8 mouse cellular contexts compared by ENCODE assay signal in the genomic region with DNA sequence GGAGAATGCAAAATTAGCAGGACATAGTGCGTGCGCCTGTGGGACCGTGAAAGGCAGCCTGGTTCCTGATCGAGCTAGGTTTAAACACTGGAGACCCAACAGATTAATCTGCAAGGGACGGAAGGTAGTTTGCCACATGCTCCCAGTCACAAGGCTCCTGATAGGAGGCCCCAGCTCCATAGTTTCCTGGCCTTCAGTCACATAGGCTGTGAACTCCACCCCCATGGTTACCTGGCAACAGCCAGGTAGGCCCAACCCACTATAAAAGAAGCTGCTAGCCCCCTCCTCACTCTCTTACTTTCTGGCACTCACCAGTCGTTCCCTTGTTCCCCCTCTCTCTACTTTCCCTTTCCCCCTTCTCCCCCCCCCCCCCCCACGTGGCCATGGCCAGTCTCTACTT. TPM values are rescaled to one million over a fixed set of nuclear protein-coding genes. Genes with fewer than 3 reads are reported as not detected.
A peak's percentile ranks its signal among the peaks of the same experiment; 100 is the strongest.
DNase-seq lines count a peak whose midpoint lies in the region; ATAC-seq and TF ChIP-seq lines count a peak whose summit lies in the region.

No protein-coding gene starts in this region.

- no peaks in the 10 kb centered on the region for H3K36me3 ChIP-seq in embryonic facial prominence, embryonic 11.5 days (replicated peaks; ENCODE audit: control insufficient read depth, insufficient read depth, low read depth, low read length)
- H3K36me3 ChIP-seq in hindbrain, embryonic 16.5 days (ENCODE audit: control insufficient read depth, insufficient read depth, low read length) = no peaks in the 10 kb centered on the region

- ATAC-seq in embryonic facial prominence, embryonic 11.5 days (replicated peaks; ENCODE audit: insufficient number of reproducible peaks, low FRiP score, low TSS enrichment, low read depth) = peak; percentile 67
- ATAC-seq in hindbrain, embryonic 16.5 days = peak; percentile 74

- H3K27ac ChIP-seq in left cerebral cortex, adult 2 months = no peak overlapping the region
- H3K27ac ChIP-seq in embryonic facial prominence, embryonic 11.5 days (replicated peaks; ENCODE audit: low read depth, low read length) = no peak overlapping the region
- no peak overlapping the region for H3K27ac ChIP-seq in hindbrain, embryonic 16.5 days (ENCODE audit: low read depth, low read length)

- 32% methylated on average over 7 of the region's 7 CpGs for WGBS in embryonic facial prominence, embryonic 11.5 days
- 40% methylated on average over 7 of the region's 7 CpGs for WGBS in hindbrain, embryonic 16.5 days

- no peaks in the 10 kb centered on the region for H3K27me3 ChIP-seq in embryonic facial prominence, embryonic 11.5 days (ENCODE audit: control insufficient read depth, insufficient read depth, low read length)
- no peaks in the 10 kb centered on the region for H3K27me3 ChIP-seq in hindbrain, embryonic 16.5 days (replicated peaks; ENCODE audit: control insufficient read depth, insufficient read depth, low read length)

- intact Hi-C loops in left cerebral cortex, adult 2 months (cut with DNase I) = no loop called here
- intact Hi-C loops in left cerebral cortex, postnatal 10 days (cut with DNase I) = no loop called here

- DNase-seq in left cerebral cortex, adult 2 months (ENCODE audit: extremely low spot score in 1 of 2, low spot score in 2 of 2) = no peak
- DNase-seq in left cerebral cortex, postnatal 10 days (ENCODE audit: extremely low spot score in 1 of 2, low spot score in 2 of 2) = no peak
- no peak for DNase-seq in embryonic facial prominence, embryonic 11.5 days (ENCODE audit: low spot score)
- DNase-seq in lung, postnatal 36 days = peak; percentile 22
- DNase-seq in gastrocnemius, postnatal 4 days (ENCODE audit: low spot score in 2 of 2) = no peak
- no peak for DNase-seq in Muller cell, postnatal 12 days (ENCODE audit: inconsistent ontology term)
- DNase-seq in adrenal gland, postnatal 36 days = no peak

- H3K9me3 ChIP-seq in embryonic facial prominence, embryonic 11.5 days (replicated peaks; ENCODE audit: control insufficient read depth, low read length) = no peaks in the 10 kb centered on the region
- no peaks in the 10 kb centered on the region for H3K9me3 ChIP-seq in hindbrain, embryonic 16.5 days (ENCODE audit: control insufficient read depth, low read length)

- no peak for TF ChIP-seq CTCF in left cerebral cortex, adult 2 months (IDR thresholded peaks at IDR 0.05)

- H3K9ac ChIP-seq in embryonic facial prominence, embryonic 11.5 days (replicated peaks; ENCODE audit: low read length) = no peak overlapping the region
- H3K9ac ChIP-seq in hindbrain, embryonic 16.5 days (ENCODE audit: low read depth, low read length) = no peak overlapping the region

- H3K4me3 ChIP-seq in left cerebral cortex, adult 2 months = peak overlapping the region; percentile 51
- no peak overlapping the region for H3K4me3 ChIP-seq in embryonic facial prominence, embryonic 11.5 days (ENCODE audit: low read depth, low read length)
- peak overlapping the region; percentile 40 for H3K4me3 ChIP-seq in hindbrain, embryonic 16.5 days (ENCODE audit: low read length)

- no peaks in the 10 kb centered on the region for H3K4me1 ChIP-seq in embryonic facial prominence, embryonic 11.5 days (ENCODE audit: control insufficient read depth, insufficient read depth, low read length)
- H3K4me1 ChIP-seq in hindbrain, embryonic 16.5 days (ENCODE audit: control insufficient read depth, insufficient read depth, low read depth, low read length) = peaks cover 2% of the 10 kb centered on the region; the same call in 1 of the 2 replicates

- H3K4me2 ChIP-seq in embryonic facial prominence, embryonic 11.5 days (ENCODE audit: low read depth, low read length) = no peak overlapping the region
- peak overlapping the region; percentile 75 for H3K4me2 ChIP-seq in hindbrain, embryonic 16.5 days (ENCODE audit: low read length)

RNA-seq across cellular contexts. Expression of a gene that starts 16.4 kb away (rescaled TPM):
- total RNA-seq in left cerebral cortex, adult 2 months (2021) = 10 to 100 TPM; 20.6 to 26.7 TPM
- total RNA-seq in left cerebral cortex, postnatal 10 days (2021) = 10 to 100 TPM; 23.4 TPM
- 190 and 215 TPM in 2 replicates for polyA plus RNA-seq in embryonic facial prominence, embryonic 11.5 days (2014; fragmentation: Nextera tagmentation; extraction: Ambion mirVana)
- 53.1 and 56.0 TPM in 2 replicates for polyA plus RNA-seq in hindbrain, embryonic 16.5 days (2015; fragmentation: Nextera tagmentation; extraction: Ambion mirVana)
- 10 to 100 TPM; 35.0 to 35.9 TPM for total RNA-seq in gastrocnemius, postnatal 4 days (2021)
- total RNA-seq in adrenal gland, postnatal 36 days (2021) = 10 to 100 TPM; 30.4 to 30.7 TPM

RNA-seq across cellular contexts. Expression of a gene that starts 50.1 kb away (rescaled TPM):
- total RNA-seq in left cerebral cortex, adult 2 months (2021) = 1 to 10 TPM; 5.6 to 6.0 TPM
- total RNA-seq in left cerebral cortex, postnatal 10 days (2021) = 1 to 10 TPM; 7.7 to 7.8 TPM
- 16.2 and 18.2 TPM in 2 replicates for polyA plus RNA-seq in embryonic facial prominence, embryonic 11.5 days (2014; fragmentation: Nextera tagmentation; extraction: Ambion mirVana)
- 5.9 and 6.0 TPM in 2 replicates for polyA plus RNA-seq in hindbrain, embryonic 16.5 days (2015; fragmentation: Nextera tagmentation; extraction: Ambion mirVana)
- 1 to 10 TPM; 7.9 to 9.3 TPM for total RNA-seq in gastrocnemius, postnatal 4 days (2021)
- total RNA-seq in adrenal gland, postnatal 36 days (2021) = 10 to 100 TPM in 1 of 2 experiments, 1 to 10 TPM in 1; 7.0 to 12.5 TPM
